Mouse (Mus musculus) hindbrain, embryonic 11.5 days (tissue): ENCODE measurements around the gene Cpe. TPM values are rescaled to one million over a fixed set of nuclear protein-coding genes. Genes with fewer than 3 reads are reported as not detected.
"Not testable (repeated sequence)": the region's sequence is repeated elsewhere in the genome, so short reads cannot be mapped to it uniquely, and the experiment has no call there.

Experiments used
- ATAC-seq: fragments of 200-750 bp; cut with Nextera tagmentation; 2 replicates; pipeline ENCODE4 v1.8.0; 2017; ENCODE audit warnings: mild to moderate bottlenecking, moderate TSS enrichment, moderate library complexity; ENCODE audit not compliant: low FRiP score
- DNase-seq: peaks from one replicate; pipeline ENCODE4 v3.0.0-alpha.2; 2015; ENCODE audit warnings: low spot score
- H3K27ac ChIP-seq: fragments of 300-500 bp; sonication (generic); 2 replicates; pipeline ENCODE4 v1.5.1; 2014; ENCODE audit warnings: mild to moderate bottlenecking, low read depth, low read length
- H3K27me3 ChIP-seq: fragments of 300-500 bp; sonication (generic); 2 replicates; pipeline ENCODE4 v1.6.1; 2014; ENCODE audit warnings: mild to moderate bottlenecking, low read length, moderate library complexity, mixed read lengths; ENCODE audit not compliant: control insufficient read depth, insufficient read depth
- H3K36me3 ChIP-seq: fragments of 300-500 bp; sonication (generic); 2 replicates; pipeline ENCODE4 v1.6.1; 2014; ENCODE audit warnings: mild to moderate bottlenecking, low read length, moderate library complexity, mixed read lengths; ENCODE audit not compliant: control insufficient read depth, insufficient read depth
- H3K4me1 ChIP-seq: fragments of 300-500 bp; sonication (generic); replicated peaks from 2 replicates; pipeline ENCODE4 v1.6.1; 2014; ENCODE audit warnings: low read length, mixed read lengths; ENCODE audit not compliant: control insufficient read depth, insufficient read depth
- H3K4me2 ChIP-seq: fragments of 300-500 bp; sonication (generic); replicated peaks from 2 replicates; pipeline ENCODE4 v1.6.1; 2014; ENCODE audit warnings: mild to moderate bottlenecking, low read depth, low read length
- H3K4me3 ChIP-seq: fragments of 300-500 bp; sonication (generic); 2 replicates; pipeline ENCODE4 v1.5.1; 2014; ENCODE audit warnings: low read depth, low read length
- H3K9ac ChIP-seq: fragments of 300-500 bp; sonication (generic); 2 replicates; pipeline ENCODE4 v1.6.1; 2014; ENCODE audit warnings: low read depth, low read length
- H3K9me3 ChIP-seq: fragments of 300-500 bp; sonication (generic); 2 replicates; pipeline ENCODE4 v1.6.1; 2016; ENCODE audit warnings: low read length; ENCODE audit not compliant: control insufficient read depth
- WGBS: fragments of 180-500 bp; shearing (Covaris S2); extraction: QIAGEN DNeasy Blood & Tissue Kit; methylation state at CpG from one replicate; pipeline ENCODE4 v1.1.7; 2014; 5-methylcytosine and 5-hydroxymethylcytosine counted together
- polyA plus RNA-seq: library from polyadenylated mRNA; unstranded; fragments of >200 nt; fragmentation: Nextera tagmentation; extraction: Ambion mirVana; gene quantifications from 2 replicates; pipeline ENCODE4 v1.2.1, GENCODE M21; 2014

The Cpe gene
- polyA plus RNA-seq, 1 experiment from 2014 or later, result 268 TPM

DNA sequence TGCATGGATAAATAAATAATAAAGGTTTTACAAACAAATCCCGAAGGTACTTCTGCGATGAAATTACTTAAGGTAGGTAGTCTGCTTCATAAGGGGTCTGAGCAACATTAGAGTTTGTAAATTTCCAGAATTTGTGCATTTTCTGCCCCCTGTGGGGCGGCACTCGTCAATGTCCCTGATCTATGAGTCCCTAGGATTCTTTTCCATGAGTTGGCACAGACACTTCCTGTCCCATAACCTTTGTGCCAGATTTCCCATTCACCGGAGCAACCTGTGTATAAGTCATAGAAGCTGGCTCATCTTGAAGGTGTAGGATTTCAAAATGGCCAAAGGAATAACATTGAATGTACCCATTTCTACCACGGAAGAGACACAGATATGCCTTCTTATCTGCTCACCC lies 2.5 kb downstream of the Cpe start:
- no peak overlapping the region for H3K9ac ChIP-seq

GRCm38 (mm10) chr8:64688741-64689140 lies 4.1 kb downstream of the Cpe start:
- Histone ChIP-seq H3K27ac (no peak overlapping the region), H3K4me3 (no peak overlapping the region), H3K4me2 (no peak overlapping the region), H3K9ac (no peak overlapping the region), H3K4me1 (no peaks in the 10 kb centered on the region), H3K27me3 (no peaks in the 10 kb centered on the region), H3K36me3 (no peaks in the 10 kb centered on the region), H3K9me3 (no peaks in the 10 kb centered on the region)
- DNase-seq (no peak), ATAC-seq (no peak)
- 82% methylated on average over 4 of the region's 4 CpGs for WGBS

More for the DNA sequence above, 2.5 kb downstream of the Cpe start:
- ATAC-seq, result no peak
- Histone ChIP-seq H3K4me2 (no peak overlapping the region), H3K27ac (no peak overlapping the region), H3K4me1 (no peaks in the 10 kb centered on the region), H3K27me3 (no peaks in the 10 kb centered on the region), H3K4me3 (no peak overlapping the region), H3K36me3 (no peaks in the 10 kb centered on the region), H3K9me3 (no peaks in the 10 kb centered on the region)
- 78% methylated on average over 6 of the region's 6 CpGs for WGBS
- no peak for DNase-seq

DNA sequence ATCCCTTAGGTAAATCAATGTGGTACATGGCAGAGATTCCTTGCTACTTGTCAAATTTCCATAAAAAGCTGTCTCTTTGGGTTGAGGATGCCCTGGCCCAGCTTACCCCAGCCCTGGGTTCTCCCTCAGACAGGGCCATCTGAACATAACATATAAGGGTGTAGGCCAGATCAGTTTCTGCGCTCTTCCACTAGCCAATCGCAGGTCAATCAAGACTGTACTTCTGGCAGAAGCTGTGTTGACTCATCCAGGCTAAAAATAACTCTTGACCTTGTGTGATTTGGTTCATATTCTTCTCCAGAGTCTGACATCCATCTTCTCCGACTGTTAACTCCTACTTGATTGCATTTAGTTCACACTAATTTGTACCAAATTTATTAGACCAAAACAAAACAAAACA lies 4.7 kb downstream of the Cpe start:
- no peak overlapping the region for H3K4me2 ChIP-seq
- H3K36me3 ChIP-seq, result no peaks in the 10 kb centered on the region
- no peaks in the 10 kb centered on the region for H3K27me3 ChIP-seq
- no peak overlapping the region for H3K27ac ChIP-seq
- no peaks in the 10 kb centered on the region for H3K4me1 ChIP-seq
- no peak overlapping the region for H3K4me3 ChIP-seq
- no peak for ATAC-seq
- no peak for DNase-seq
- no peak overlapping the region for H3K9ac ChIP-seq
- 95% methylated on average over 3 of the region's 3 CpGs for WGBS
- no peaks in the 10 kb centered on the region for H3K9me3 ChIP-seq

DNA sequence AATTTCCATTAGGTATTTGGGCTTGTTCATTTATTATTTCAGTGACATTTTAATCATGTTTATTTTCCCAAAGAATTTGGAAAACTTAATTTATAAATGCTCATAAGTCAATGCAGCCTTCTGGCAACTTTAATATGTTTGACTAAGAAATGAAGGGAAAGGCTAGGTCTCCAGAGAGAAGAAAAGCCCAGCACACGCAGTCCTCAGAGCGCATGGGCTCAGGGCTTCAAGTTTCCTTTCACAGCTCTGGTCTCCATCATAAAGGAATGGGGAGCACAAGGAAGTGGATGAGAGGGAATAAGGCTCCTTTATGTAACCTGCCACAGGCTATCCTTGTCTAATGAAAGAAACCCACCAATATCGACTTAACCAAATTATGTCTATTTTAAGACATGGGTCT lies 10.4 kb downstream of the Cpe start:
- Histone ChIP-seq H3K9me3 (no peaks in the 10 kb centered on the region), H3K27ac (no peak overlapping the region), H3K9ac (no peak overlapping the region), H3K4me2 (no peak overlapping the region), H3K36me3 (no peaks in the 10 kb centered on the region), H3K4me1 (no peaks in the 10 kb centered on the region), H3K4me3 (no peak overlapping the region), H3K27me3 (no peaks in the 10 kb centered on the region)
- DNase-seq, result no peak
- no peak for ATAC-seq
- WGBS, result 83% methylated on average over 3 of the region's 3 CpGs

- WGBS, result 68% methylated on average over 2 of the region's 2 CpGs
- no peaks in the 10 kb centered on the region for H3K36me3 ChIP-seq
- no peak for ATAC-seq
Observed at GRCm38 (mm10) chr8:64676381-64676780, 16.5 kb downstream of the Cpe start.

GRCm38 (mm10) chr8:64674951-64675585 lies 17.8 kb downstream of the Cpe start:
- H3K4me2 ChIP-seq, result no peak overlapping the region
- DNase-seq (no peak), ATAC-seq (no peak)
- no peaks in the 10 kb centered on the region for H3K27me3 ChIP-seq
- no peak overlapping the region for H3K9ac ChIP-seq
- no peak overlapping the region for H3K4me3 ChIP-seq
- H3K4me1 ChIP-seq, result no peaks in the 10 kb centered on the region
- 85% methylated on average over 8 of the region's 8 CpGs for WGBS
- no peaks in the 10 kb centered on the region for H3K36me3 ChIP-seq
- H3K9me3 ChIP-seq, result no peaks in the 10 kb centered on the region
- H3K27ac ChIP-seq, result no peak overlapping the region

More at GRCm38 (mm10) chr8:64676381-64676780, 16.5 kb downstream of the Cpe start:
- Histone ChIP-seq H3K9me3 (no peaks in the 10 kb centered on the region), H3K4me3 (no peak overlapping the region), H3K27me3 (no peaks in the 10 kb centered on the region), H3K4me1 (no peaks in the 10 kb centered on the region), H3K4me2 (no peak overlapping the region), H3K27ac (no peak overlapping the region), H3K9ac (no peak overlapping the region)
- DNase-seq, result no peak

GRCm38 (mm10) chr8:64672920-64673319 lies 19.9 kb downstream of the Cpe start:
- 75% methylated on average over 2 of the region's 2 CpGs for WGBS
- Histone ChIP-seq H3K9me3 (no peaks in the 10 kb centered on the region), H3K27me3 (no peaks in the 10 kb centered on the region), H3K4me1 (no peaks in the 10 kb centered on the region), H3K4me2 (no peak overlapping the region), H3K27ac (no peak overlapping the region), H3K36me3 (no peaks in the 10 kb centered on the region), H3K4me3 (no peak overlapping the region), H3K9ac (no peak overlapping the region)
- no peak for DNase-seq
- ATAC-seq, result no peak

DNA sequence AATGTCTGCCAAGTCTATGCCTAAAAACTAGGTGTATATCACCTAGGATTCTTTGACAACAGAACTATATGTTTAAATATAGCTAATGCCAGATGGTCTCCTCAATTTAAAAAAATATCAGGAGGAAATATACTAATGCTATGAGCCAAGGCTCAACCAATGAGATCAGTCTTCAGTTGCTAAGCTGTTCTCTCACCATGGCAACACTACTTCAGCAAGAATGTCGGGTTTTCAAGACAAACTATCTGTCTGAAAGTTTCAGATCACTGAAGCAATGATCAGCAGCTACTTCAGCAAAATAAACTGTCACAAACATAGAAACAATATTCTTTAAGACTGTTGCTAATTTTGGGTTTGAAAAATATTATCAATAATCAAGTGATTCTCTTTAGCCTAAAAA lies 20.9 kb downstream of the Cpe start:
- Histone ChIP-seq H3K27me3 (no peaks in the 10 kb centered on the region), H3K4me2 (no peak overlapping the region), H3K4me1 (no peaks in the 10 kb centered on the region), H3K9ac (no peak overlapping the region), H3K4me3 (no peak overlapping the region), H3K27ac (no peak overlapping the region), H3K9me3 (no peaks in the 10 kb centered on the region), H3K36me3 (no peaks in the 10 kb centered on the region)
- DNase-seq (no peak), ATAC-seq (no peak)
- 28% methylated on average over 1 of the region's 1 CpGs for WGBS

GRCm38 (mm10) chr8:64666305-64666704 lies 26.5 kb downstream of the Cpe start:
- DNase-seq, H3K4me3 ChIP-seq, H3K9me3 ChIP-seq, H3K9ac ChIP-seq, H3K4me2 ChIP-seq, H3K27ac ChIP-seq, H3K36me3 ChIP-seq, ATAC-seq, H3K4me1 ChIP-seq, H3K27me3 ChIP-seq: not testable (repeated sequence)
- WGBS, result 67% methylated on average over 13 of the region's 13 CpGs
